Mouse (Mus musculus) MEL-GATA-1-ER (cell line): Measurements from ENCODE around the gene Mbd6.

Source experiments
- DNase-seq: peaks from one replicate; pipeline ENCODE4 v3.0.0-alpha.2; 2012; ENCODE audit warnings: low read depth; ENCODE audit errors: extremely low read depth

Gene Mbd6

DNA sequence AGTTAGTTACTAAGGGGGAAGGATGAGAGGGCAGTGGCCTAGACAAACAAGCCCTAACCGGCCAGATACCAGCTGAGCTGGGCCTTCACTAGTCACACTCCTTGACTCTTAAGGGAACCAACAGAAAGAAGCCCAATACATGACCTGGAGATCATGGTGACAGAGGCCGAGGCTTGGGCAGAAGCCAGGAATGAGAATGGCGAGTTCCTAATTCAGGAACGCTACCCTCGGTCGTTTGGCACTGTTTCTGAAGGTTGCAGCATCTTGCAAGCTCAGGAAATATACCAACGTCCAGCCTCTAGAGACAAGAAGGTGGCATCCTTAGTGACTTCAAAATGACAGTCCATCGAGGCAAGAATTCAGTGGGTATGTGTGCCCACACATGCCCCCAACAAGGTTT is 24.5 kb downstream of the Mbd6 start:
- no peak for DNase-seq

DNA sequence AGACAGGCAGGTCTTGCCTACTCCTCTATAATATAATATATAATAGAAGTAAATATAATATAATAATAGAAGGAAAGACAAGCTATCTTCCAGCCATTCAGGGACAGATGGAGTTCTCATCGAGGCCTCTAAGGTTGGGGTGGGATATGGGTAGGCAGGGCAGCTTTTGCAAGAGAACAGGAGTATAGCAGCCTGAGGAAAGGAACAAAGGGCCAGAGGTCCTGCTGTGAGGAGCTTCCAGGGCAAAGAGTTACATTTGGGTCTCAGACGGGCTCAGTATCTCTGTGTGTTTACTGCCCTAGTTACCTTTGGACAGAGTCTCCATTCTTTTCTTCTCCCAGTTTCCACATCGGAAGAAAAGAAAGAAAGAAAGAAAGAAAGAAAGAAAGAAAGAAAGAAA is 25.2 kb downstream of the Mbd6 start:
- no peak for DNase-seq

DNA sequence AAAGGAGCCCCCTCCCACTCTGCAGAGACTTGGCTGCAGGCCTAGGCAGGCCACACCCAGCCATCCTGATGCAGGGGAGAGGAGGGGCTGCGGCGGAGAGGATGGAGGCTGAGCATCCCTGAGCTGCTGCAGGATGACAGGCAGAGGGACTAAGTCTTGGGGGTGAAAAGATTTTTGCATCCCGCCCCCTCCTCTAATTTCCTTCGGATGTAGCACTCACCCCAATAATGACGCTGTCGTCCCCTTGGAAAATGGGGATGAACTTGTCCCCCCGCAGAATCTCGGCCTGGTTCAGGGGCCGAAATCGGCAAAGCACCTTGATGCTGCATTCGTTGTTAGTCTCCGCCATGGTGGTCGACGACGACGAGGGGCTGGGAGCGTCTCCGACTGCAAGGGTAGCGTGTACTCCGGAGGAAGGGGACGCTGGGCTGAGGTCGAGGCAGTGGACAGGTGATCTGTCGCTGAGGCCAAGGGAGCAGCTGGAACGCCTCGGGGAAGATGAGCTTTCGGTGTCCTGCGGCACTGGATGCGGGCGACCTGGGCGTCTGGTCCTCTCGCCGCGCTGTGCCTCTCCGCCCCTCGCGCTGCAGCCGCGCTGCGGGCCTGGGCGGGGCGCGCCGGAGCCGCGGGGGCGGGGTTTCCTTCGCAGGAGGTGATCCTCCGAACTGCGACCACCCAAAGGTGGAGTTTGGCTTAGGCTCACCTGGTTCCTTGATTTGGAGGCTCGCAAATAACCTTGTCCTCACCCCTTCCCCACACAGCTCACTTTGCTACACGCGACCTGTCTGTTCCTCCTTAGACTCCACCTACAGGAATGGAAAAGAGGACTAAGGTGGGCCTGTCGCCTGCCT is 26.0 kb downstream of the Mbd6 start, which contains the start of gene Kif5a:
Kif5a (minus strand) TSS at position 801 of the 851 bp plus-strand sequence.
- no peak for DNase-seq

DNA sequence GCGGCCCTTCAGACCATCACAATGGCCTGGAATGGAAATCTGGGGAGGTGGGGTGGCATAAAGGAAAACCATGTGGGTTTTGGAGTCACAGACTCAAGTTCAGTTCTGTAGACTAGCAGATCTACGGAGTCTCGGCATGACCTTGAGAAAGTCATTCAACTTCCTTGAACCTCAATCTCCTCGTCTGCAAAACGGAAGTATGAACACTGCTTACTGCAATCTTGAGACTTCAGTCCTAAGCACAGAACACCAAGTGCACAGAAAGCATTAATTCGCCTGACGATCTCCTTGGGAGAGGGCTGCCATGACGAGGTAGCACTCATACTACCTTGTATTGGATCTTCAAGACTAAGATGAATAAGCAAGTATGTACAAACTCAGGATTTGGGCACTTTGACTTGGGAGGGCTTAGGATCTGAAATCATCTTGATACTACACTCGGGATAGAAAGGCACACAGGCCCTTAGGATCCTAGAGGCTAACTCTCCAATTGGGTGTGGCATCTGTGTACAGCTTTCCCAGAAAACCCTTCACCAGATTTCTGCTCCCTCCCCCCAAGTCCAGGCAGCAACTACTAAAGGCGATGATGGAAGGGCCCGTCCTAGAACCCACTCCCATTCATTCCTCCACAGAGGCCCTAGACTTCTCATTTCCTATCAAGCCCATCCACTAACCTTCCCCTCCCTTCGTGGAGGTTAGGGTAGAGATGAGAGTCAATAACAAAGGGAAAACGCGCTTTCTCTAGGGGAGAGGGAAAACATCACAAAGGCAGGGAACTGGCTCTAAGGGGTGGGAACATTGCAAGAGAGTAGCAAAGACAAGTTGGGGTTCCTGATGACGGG is 26.9 kb downstream of the Mbd6 start:
- DNase-seq, result peak; percentile 47

DNA sequence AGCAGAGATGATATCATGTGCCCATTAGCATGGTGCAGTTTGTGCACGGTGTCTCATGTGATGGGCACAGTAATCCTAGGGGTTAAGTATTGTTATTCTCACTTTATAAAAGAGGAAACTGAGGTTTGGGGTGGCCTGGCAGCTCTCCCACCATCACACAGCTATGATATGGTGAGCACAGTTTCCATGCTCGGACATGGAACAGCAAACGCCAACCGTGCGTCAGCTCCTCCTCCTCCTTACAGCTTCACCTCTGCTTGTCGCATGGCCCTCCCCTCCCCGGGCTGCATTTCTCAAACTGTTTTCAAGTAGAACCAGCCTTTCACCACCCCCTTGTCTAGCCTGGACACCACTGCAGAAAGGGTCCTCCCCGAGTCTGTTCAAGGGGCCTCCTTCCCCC is 30.3 kb downstream of the Mbd6 start:
- DNase-seq, result no peak

DNA sequence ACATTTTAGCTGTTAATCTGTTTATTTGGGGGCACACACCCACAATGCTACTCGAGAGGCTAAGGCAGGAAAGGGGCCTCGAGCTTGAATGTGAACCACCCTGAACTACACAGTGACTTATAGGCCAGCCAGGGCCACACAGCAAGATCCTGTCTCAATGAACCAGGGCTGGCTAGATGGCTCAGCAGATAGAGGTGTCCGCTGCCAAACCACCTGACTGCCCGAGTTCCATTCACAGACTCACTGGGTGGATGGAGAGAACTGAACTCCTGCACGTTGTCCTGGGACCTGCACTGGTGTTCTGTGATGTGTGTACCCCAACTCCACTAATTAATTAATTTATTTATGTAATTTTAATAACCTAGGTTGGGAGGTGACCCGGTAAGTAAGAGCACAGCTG is 31.0 kb downstream of the Mbd6 start:
- DNase-seq, result no peak

DNA sequence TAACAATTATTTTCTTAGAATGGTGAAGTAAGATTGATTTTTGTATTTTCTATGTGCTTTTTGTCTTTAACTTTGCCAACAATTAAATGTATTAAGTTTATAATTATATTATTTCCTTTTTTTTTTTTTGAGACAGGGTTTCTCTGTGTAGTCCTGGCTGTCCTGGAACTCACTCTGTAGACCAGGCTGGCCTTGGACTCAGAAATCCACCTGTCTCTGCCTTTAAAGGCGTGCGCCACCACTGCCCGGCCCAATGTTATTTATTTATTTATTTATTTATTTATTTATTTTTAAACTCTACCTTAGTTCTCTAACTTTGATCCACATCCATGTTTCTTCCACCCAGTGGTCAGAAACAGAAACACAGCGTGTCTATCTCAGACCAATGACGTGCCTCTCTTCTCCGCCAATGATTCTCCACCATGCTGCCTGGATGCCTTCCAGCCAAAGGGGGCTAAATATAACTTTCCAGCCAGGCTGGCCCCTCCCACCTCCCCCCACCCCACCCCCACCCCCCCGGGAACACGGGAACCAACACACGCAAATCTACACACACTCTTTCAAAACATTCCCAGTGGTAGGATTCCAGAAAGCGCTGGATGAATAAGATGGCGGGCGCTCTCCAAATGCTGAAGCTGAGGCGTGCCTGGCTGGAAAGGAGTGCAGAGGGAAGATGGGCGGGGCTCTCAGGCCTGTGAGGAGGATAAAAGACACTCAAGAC is 33.0 kb downstream of the Mbd6 start:
- no peak for DNase-seq

DNA sequence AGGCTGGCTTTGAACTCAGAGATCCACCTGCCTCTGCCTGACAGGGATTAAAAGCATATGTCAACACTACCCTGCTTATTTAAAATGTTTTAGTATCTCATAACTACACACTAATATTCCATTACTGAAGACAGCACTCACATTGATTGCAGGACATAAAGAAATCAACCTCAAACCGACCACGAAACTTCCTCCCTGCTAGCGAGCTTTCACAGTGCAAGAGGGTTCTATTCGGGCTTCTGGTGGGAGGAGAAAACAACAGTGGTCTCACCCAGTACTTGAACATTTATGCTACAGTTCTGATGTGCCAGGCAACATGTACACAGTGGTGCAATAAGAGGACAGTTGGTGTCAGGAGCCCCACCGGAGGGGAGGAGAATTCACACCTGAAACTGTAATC is 38.0 kb downstream of the Mbd6 start:
- no peak for DNase-seq

DNA sequence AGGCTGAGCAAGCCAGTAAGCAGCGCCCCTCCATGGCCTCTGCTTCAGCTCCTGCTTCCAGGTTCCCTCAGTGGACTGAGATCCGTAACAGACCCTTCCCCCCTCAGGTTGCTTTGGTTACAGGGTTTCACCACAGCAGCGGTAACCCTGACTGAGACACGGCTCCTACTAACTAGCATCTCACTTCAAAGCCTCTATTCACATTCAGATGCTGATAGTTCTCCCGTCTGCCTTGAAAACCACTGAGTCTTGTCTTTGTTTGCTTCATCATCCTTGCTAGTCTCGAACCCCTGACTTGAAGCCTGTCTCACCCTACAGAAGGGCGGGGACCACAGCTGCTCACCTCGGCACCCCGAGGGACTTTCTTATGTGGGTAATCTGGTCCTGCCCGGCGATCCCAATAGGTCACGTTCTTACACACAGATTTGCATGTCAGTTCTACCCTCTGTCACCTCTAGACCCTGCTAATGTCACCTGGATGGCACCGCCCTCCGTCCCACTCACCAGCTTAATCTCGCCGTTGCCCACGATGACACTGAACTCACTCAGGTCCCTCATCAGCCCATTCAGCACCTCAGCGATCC is 50.5 kb downstream of the Mbd6 start:
- no peak for DNase-seq

DNA sequence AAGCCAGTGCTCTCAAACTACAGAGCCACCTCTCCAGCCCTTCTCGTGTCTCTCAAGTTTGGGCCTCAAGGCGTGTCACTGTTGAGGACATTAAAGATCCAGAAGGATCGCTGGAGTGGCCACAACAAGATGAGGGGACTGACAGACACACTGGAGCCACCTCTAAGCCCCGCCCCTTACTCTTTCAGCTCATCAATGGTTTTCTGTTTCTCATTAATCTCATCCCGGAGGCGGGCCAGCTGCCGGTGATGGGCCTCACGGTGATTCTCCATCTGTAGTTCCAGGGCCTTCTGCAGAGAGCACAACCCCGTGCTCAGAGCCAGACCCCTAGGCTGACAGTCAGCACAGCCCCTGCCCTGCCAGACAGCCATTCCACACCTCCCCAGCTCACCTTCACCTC is 52.3 kb downstream of the Mbd6 start:
- no peak for DNase-seq

DNA sequence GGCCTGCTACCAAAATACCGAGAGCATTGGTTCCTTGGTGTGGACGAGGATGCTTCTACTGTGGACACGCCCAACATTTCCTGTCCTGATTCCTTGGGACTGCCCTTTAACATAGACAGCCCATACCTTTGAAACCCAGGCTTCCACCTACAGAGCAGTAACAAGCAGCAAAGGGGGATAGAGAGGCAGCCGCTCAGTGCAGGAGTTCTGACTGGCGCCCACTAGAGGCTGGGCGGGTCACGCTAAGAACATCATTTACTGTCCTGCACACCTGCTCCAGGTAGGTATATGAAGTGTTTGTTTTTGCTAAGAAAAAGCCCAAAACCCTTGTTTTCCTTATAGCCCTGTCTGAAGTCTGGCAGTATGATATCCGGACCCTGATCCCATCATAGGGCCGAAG is 55.7 kb downstream of the Mbd6 start:
- no peak for DNase-seq
